Mouse (Mus musculus): ENCODE measurements at regions not wholly inside any gene's neighbourhood (a gene's known extent, or its start where the extent isn't known, plus 50 kb on each side); places are given as distances from the start of the nearest gene placed in this dataset.

GRCm38 (mm10) chr4:140463296-140463695, 202.5 kb downstream of the Arhgef10l start:
- no peak overlapping the region for H3K4me3 ChIP-seq (ENCODE audit: low read depth, low read length)
- no peak for TF ChIP-seq CTCF (IDR thresholded peaks at IDR 0.05; ENCODE audit: low read depth)
- no peaks in the 10 kb centered on the region for H3K4me1 ChIP-seq (ENCODE audit: insufficient read depth)
- no peaks in the 10 kb centered on the region for H3K27me3 ChIP-seq (ENCODE audit: insufficient read depth, low read length)
- H3K9ac ChIP-seq: no peak overlapping the region
- no peak for ATAC-seq (ENCODE audit: insufficient read depth)
- no peak overlapping the region for H3K27ac ChIP-seq (ENCODE audit: low read depth)
- H3K4me2 ChIP-seq: no peak overlapping the region
- 0 out of 2 replicates have a peak, but pooled peaks cover 3% of the 10 kb centered on the region for H3K9me3 ChIP-seq (ENCODE audit: low read depth, low read length)
- 42% methylated on average over 7 of the region's 7 CpGs for WGBS
- no peaks in the 10 kb centered on the region for H3K36me3 ChIP-seq (ENCODE audit: insufficient read depth)
- DNase-seq: no peak

- H3K27ac ChIP-seq (ENCODE audit: low read depth): no peak overlapping the region
Measured at GRCm38 (mm10) chr4:140461317-140461716, 204.5 kb downstream of the Arhgef10l start.

GRCm38 (mm10) chr4:140449062-140449461, 202.5 kb upstream of the Igsf21 start:
- ATAC-seq (ENCODE audit: insufficient read depth) (no peak), DNase-seq (no peak)
- 80% methylated on average over 10 of the region's 10 CpGs for WGBS
- TF ChIP-seq CTCF (IDR thresholded peaks at IDR 0.05; ENCODE audit: low read depth): no peak
- Histone ChIP-seq H3K36me3 (ENCODE audit: insufficient read depth) (no peaks in the 10 kb centered on the region), H3K4me2 (no peak overlapping the region), H3K27me3 (ENCODE audit: insufficient read depth, low read length) (no peaks in the 10 kb centered on the region), H3K4me3 (ENCODE audit: low read depth, low read length) (no peak overlapping the region), H3K4me1 (ENCODE audit: insufficient read depth) (no peaks in the 10 kb centered on the region), H3K9me3 (ENCODE audit: low read depth, low read length) (no peaks in the 10 kb centered on the region), H3K9ac (no peak overlapping the region), H3K27ac (ENCODE audit: low read depth) (no peak overlapping the region)

More at GRCm38 (mm10) chr4:140461317-140461716, 204.5 kb downstream of the Arhgef10l start:
- no peak overlapping the region for H3K4me2 ChIP-seq
- no peak overlapping the region for H3K4me3 ChIP-seq (ENCODE audit: low read depth, low read length)
- ATAC-seq (ENCODE audit: insufficient read depth) (no peak), DNase-seq (no peak)
- 0 out of 2 replicates have a peak, but pooled peaks cover 3% of the 10 kb centered on the region for H3K9me3 ChIP-seq (ENCODE audit: low read depth, low read length)
- H3K27me3 ChIP-seq (ENCODE audit: insufficient read depth, low read length): no peaks in the 10 kb centered on the region
- H3K4me1 ChIP-seq (ENCODE audit: insufficient read depth): no peaks in the 10 kb centered on the region
- no peak overlapping the region for H3K9ac ChIP-seq
- 85% methylated on average over 16 of the region's 16 CpGs for WGBS
- no peaks in the 10 kb centered on the region for H3K36me3 ChIP-seq (ENCODE audit: insufficient read depth)
- TF ChIP-seq CTCF (IDR thresholded peaks at IDR 0.05; ENCODE audit: low read depth): no peak

- no peak for DNase-seq
- WGBS: 91% methylated on average over 6 of the region's 6 CpGs
- H3K9me3 ChIP-seq (ENCODE audit: low read depth, low read length): no peaks in the 10 kb centered on the region
- no peaks in the 10 kb centered on the region for H3K36me3 ChIP-seq (ENCODE audit: insufficient read depth)
- no peaks in the 10 kb centered on the region for H3K27me3 ChIP-seq (ENCODE audit: insufficient read depth, low read length)
- H3K4me1 ChIP-seq (ENCODE audit: insufficient read depth): no peaks in the 10 kb centered on the region
- H3K4me3 ChIP-seq (ENCODE audit: low read depth, low read length): no peak overlapping the region
- no peak for TF ChIP-seq CTCF (IDR thresholded peaks at IDR 0.05; ENCODE audit: low read depth)
- no peak overlapping the region for H3K27ac ChIP-seq (ENCODE audit: low read depth)
- no peak for ATAC-seq (ENCODE audit: insufficient read depth)
- H3K9ac ChIP-seq: no peak overlapping the region
- H3K4me2 ChIP-seq: no peak overlapping the region
Measured at GRCm38 (mm10) chr4:140446455-140446854, 199.9 kb upstream of the Igsf21 start.

GRCm38 (mm10) chr4:140445931-140446330, 199.3 kb upstream of the Igsf21 start:
- H3K9me3 ChIP-seq (ENCODE audit: low read depth, low read length): no peaks in the 10 kb centered on the region
- no peak overlapping the region for H3K27ac ChIP-seq (ENCODE audit: low read depth)
- H3K36me3 ChIP-seq (ENCODE audit: insufficient read depth): no peaks in the 10 kb centered on the region
- 77% methylated on average over 5 of the region's 5 CpGs for WGBS
- no peaks in the 10 kb centered on the region for H3K27me3 ChIP-seq (ENCODE audit: insufficient read depth, low read length)
- H3K4me3 ChIP-seq (ENCODE audit: low read depth, low read length): no peak overlapping the region
- no peak for ATAC-seq (ENCODE audit: insufficient read depth)
- H3K9ac ChIP-seq: no peak overlapping the region
- DNase-seq: no peak
- H3K4me1 ChIP-seq (ENCODE audit: insufficient read depth): no peaks in the 10 kb centered on the region
- TF ChIP-seq CTCF (IDR thresholded peaks at IDR 0.05; ENCODE audit: low read depth): no peak
- no peak overlapping the region for H3K4me2 ChIP-seq

- Histone ChIP-seq H3K4me1 (ENCODE audit: insufficient read depth) (no peaks in the 10 kb centered on the region), H3K9me3 (ENCODE audit: low read depth, low read length) (no peaks in the 10 kb centered on the region), H3K9ac (no peak overlapping the region), H3K4me3 (ENCODE audit: low read depth, low read length) (no peak overlapping the region), H3K4me2 (no peak overlapping the region), H3K36me3 (ENCODE audit: insufficient read depth) (no peaks in the 10 kb centered on the region), H3K27ac (ENCODE audit: low read depth) (no peak overlapping the region), H3K27me3 (ENCODE audit: insufficient read depth, low read length) (no peaks in the 10 kb centered on the region)
- DNase-seq (no peak), ATAC-seq (ENCODE audit: insufficient read depth) (no peak)
- TF ChIP-seq CTCF (IDR thresholded peaks at IDR 0.05; ENCODE audit: low read depth): no peak
- WGBS: 76% methylated on average over 6 of the region's 6 CpGs
Measured at GRCm38 (mm10) chr4:140443221-140443620, 196.6 kb upstream of the Igsf21 start.

GRCm38 (mm10) chr4:140441805-140442204, 195.2 kb upstream of the Igsf21 start:
- H3K27ac ChIP-seq (ENCODE audit: low read depth): no peak overlapping the region
- no peaks in the 10 kb centered on the region for H3K4me1 ChIP-seq (ENCODE audit: insufficient read depth)
- H3K9ac ChIP-seq: no peak overlapping the region
- no peak for DNase-seq
- 83% methylated on average over 8 of the region's 8 CpGs for WGBS
- ATAC-seq (ENCODE audit: insufficient read depth): no peak
- no peaks in the 10 kb centered on the region for H3K27me3 ChIP-seq (ENCODE audit: insufficient read depth, low read length)
- TF ChIP-seq CTCF (IDR thresholded peaks at IDR 0.05; ENCODE audit: low read depth): no peak
- H3K9me3 ChIP-seq (ENCODE audit: low read depth, low read length): no peaks in the 10 kb centered on the region
- H3K36me3 ChIP-seq (ENCODE audit: insufficient read depth): no peaks in the 10 kb centered on the region
- no peak overlapping the region for H3K4me3 ChIP-seq (ENCODE audit: low read depth, low read length)
- H3K4me2 ChIP-seq: no peak overlapping the region

GRCm38 (mm10) chr4:140439856-140440255, 193.3 kb upstream of the Igsf21 start:
- no peak for TF ChIP-seq CTCF (IDR thresholded peaks at IDR 0.05; ENCODE audit: low read depth)
- Histone ChIP-seq H3K27ac (ENCODE audit: low read depth) (no peak overlapping the region), H3K27me3 (ENCODE audit: insufficient read depth, low read length) (no peaks in the 10 kb centered on the region), H3K4me1 (ENCODE audit: insufficient read depth) (no peaks in the 10 kb centered on the region), H3K4me2 (no peak overlapping the region), H3K9ac (no peak overlapping the region), H3K36me3 (ENCODE audit: insufficient read depth) (no peaks in the 10 kb centered on the region), H3K4me3 (ENCODE audit: low read depth, low read length) (no peak overlapping the region), H3K9me3 (ENCODE audit: low read depth, low read length) (no peaks in the 10 kb centered on the region)
- ATAC-seq (ENCODE audit: insufficient read depth): 0 out of 2 replicates have a peak, but pooled peaks have one; percentile 44
- WGBS: 6% methylated on average over 3 of the region's 3 CpGs
- peak; percentile 81 for DNase-seq

All from lung, embryonic 14.5 days (tissue).